Mouse (Mus musculus) spleen, adult 10 weeks (tissue): Measurements from ENCODE around the gene Gm20905. TPM values are rescaled to one million over a fixed set of nuclear protein-coding genes. Genes with fewer than 3 reads are reported as not detected.

Source experiments
- polyA plus RNA-seq: library from polyadenylated mRNA; stranded (reverse); fragments of 350-450 nt; fragmentation: Illumina TruSeq; extraction: RNeasy Lipid Tissue Mini Kit (QIAGEN cat#74804); gene quantifications from one replicate; pipeline ENCODE4 v1.2.3, GENCODE M21; 2015; ENCODE audit warnings: low replicate concordance; ENCODE audit not compliant: insufficient read depth

Gene Gm20905
- polyA plus RNA-seq: not detected

GRCm38 (mm10) chrY:37259503-37259902, at the start of gene Gm20905:
Gm20905 (minus strand) TSS chrY:37259603.

